Mouse (Mus musculus) heart, embryonic 14.5 days (tissue): Measurements from ENCODE around the gene Jak1. TPM values are rescaled to one million over a fixed set of nuclear protein-coding genes. Genes with fewer than 3 reads are reported as not detected.
"Not testable (repeated sequence)": the region's sequence is repeated elsewhere in the genome, so short reads cannot be mapped to it uniquely, and the experiment has no call there.

Experiments used
- ATAC-seq: fragments of 200-750 bp; cut with Nextera tagmentation; 2 replicates; pipeline ENCODE4 v1.8.0; 2017; ENCODE audit warnings: low read depth, moderate TSS enrichment; ENCODE audit not compliant: insufficient number of reproducible peaks, insufficient read depth, low FRiP score
- H3K27ac ChIP-seq, 2 experiments: fragments of 200-500 bp in 1 of 2; fragments of 300-500 bp in 1 of 2; sonication (generic) in 1 of 2; replicated peaks in 1 of 2; 2 replicates each; pipeline ENCODE4 v1.5.1; 2012 to 2014; ENCODE audit warnings: low read depth in 2 of 2, low read length in 2 of 2, control low read depth in 1 of 2, mild to moderate bottlenecking in 1 of 2, mixed read lengths in 1 of 2; ENCODE audit not compliant: control insufficient read depth in 1 of 2, insufficient read depth in 1 of 2
- H3K27me3 ChIP-seq: fragments of 300-500 bp; sonication (generic); 2 replicates; pipeline ENCODE4 v1.6.1; 2014; ENCODE audit warnings: mild to moderate bottlenecking, low read length, control low read depth; ENCODE audit not compliant: control insufficient read depth, insufficient read depth
- H3K36me3 ChIP-seq: fragments of 300-500 bp; sonication (generic); 2 replicates; pipeline ENCODE4 v1.6.1; 2014; ENCODE audit warnings: mild to moderate bottlenecking, control low read depth, low read length, mixed read lengths; ENCODE audit not compliant: control insufficient read depth, insufficient read depth
- H3K4me1 ChIP-seq, 2 experiments: fragments of 200-500 bp in 1 of 2; fragments of 300-500 bp in 1 of 2; sonication (generic) in 1 of 2; 2 replicates each; pipeline ENCODE4 v1.6.1; 2012 to 2014; ENCODE audit warnings: low read length in 2 of 2, control low read depth in 1 of 2, mixed read lengths in 1 of 2; ENCODE audit not compliant: control insufficient read depth in 2 of 2, insufficient read depth in 2 of 2
- H3K4me2 ChIP-seq: fragments of 300-500 bp; sonication (generic); 2 replicates; pipeline ENCODE4 v1.6.1; 2014; ENCODE audit warnings: mild to moderate bottlenecking, low read length
- H3K4me3 ChIP-seq, 2 experiments: fragments of 200-500 bp in 1 of 2; fragments of 300-500 bp in 1 of 2; sonication (generic) in 1 of 2; 2 replicates each; pipeline ENCODE4 v1.5.1; 2012 to 2014; ENCODE audit warnings: low read length in 2 of 2, mild to moderate bottlenecking in 2 of 2, control low read depth in 1 of 2, low read depth in 1 of 2, moderate library complexity in 1 of 2; ENCODE audit not compliant: control insufficient read depth in 1 of 2, insufficient read depth in 1 of 2
- H3K9ac ChIP-seq: fragments of 300-500 bp; sonication (generic); 2 replicates; pipeline ENCODE4 v1.6.1; 2014; ENCODE audit warnings: mild to moderate bottlenecking, low read length
- H3K9me3 ChIP-seq: fragments of 300-500 bp; sonication (generic); 2 replicates; pipeline ENCODE4 v1.6.1; 2016; ENCODE audit warnings: low read length, control low read depth; ENCODE audit not compliant: control insufficient read depth
- WGBS: fragments of 180-500 bp; shearing (Covaris S2); extraction: QIAGEN DNeasy Blood & Tissue Kit; methylation state at CpG from one replicate; pipeline ENCODE4 v1.1.7; 2014; 5-methylcytosine and 5-hydroxymethylcytosine counted together
- polyA plus RNA-seq: library from polyadenylated mRNA; unstranded; fragments of >200 nt; fragmentation: Nextera tagmentation; extraction: Ambion mirVana; gene quantifications from 2 replicates; pipeline ENCODE4 v1.2.1, GENCODE M21; 2014

Jak1 gene
- polyA plus RNA-seq, 1 experiment from 2014 or later, result 67.1 TPM

DNA sequence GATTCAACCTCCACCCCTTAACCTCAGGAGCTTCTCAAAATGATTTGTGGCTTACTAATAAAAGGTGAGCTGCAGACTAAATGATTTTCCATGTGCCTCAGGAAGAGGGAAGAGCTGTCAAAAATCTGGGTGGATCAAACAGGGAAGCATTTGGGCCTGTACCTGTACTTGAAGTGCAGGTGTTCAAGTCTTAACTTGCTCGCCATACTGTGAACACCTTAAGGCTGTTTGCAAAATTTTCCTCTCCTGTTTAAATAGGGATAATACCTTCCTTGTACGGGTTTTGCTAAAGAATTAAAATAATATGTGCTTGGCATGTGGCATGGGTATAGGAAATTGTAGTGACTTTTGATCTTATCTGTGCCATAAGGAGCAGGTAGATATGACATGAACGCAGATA, 5.7 kb upstream of the Jak1 start:
- 77% methylated on average over 3 of the region's 3 CpGs for WGBS
- no peak overlapping the region for H3K4me2 ChIP-seq
- no peak overlapping the region for H3K9ac ChIP-seq
- no peaks in the 10 kb centered on the region for H3K36me3 ChIP-seq
- H3K4me3 ChIP-seq, result no peak overlapping the region
- no peaks in the 10 kb centered on the region for H3K4me1 ChIP-seq
- no peak overlapping the region for H3K27ac ChIP-seq
- ATAC-seq, result no peak
- H3K9me3 ChIP-seq, result no peaks in the 10 kb centered on the region
- H3K27me3 ChIP-seq, result no peaks in the 10 kb centered on the region

GRCm38 (mm10) chr4:101268506-101268905, 3.4 kb upstream of the Jak1 start:
- 63% methylated on average over 1 of the region's 1 CpGs for whole genome bisulfite sequencing
- H3K9me3 ChIP-seq, H3K4me2 ChIP-seq: not testable (repeated sequence)

GRCm38 (mm10) chr4:101265523-101265922, 441 bp upstream of the Jak1 start:
- H3K4me2 ChIP-seq, result peak overlapping the region; percentile 90
- H3K27ac ChIP-seq, result peak overlapping the region; percentile 57 to 93; a peak in 3 of 4 replicates
- H3K27me3 ChIP-seq, result no peaks in the 10 kb centered on the region
- no peak overlapping the region for H3K9ac ChIP-seq
- peaks cover 0 to 13% of the 10 kb centered on the region in 2 experiments; a peak in 3 of 4 replicates for H3K4me1 ChIP-seq
- H3K9me3 ChIP-seq, result no peaks in the 10 kb centered on the region
- WGBS, result 22% methylated on average over 6 of the region's 7 CpGs
- H3K4me3 ChIP-seq, result peak overlapping the region; percentile 93 to 100
- H3K36me3 ChIP-seq, result no peaks in the 10 kb centered on the region
- ATAC-seq, result no peak

More at GRCm38 (mm10) chr4:101268506-101268905, 3.4 kb upstream of the Jak1 start:
- ATAC-seq, H3K36me3 ChIP-seq, H3K9ac ChIP-seq, H3K4me1 ChIP-seq, H3K27ac ChIP-seq, H3K4me3 ChIP-seq, H3K27me3 ChIP-seq: not testable (repeated sequence)

DNA sequence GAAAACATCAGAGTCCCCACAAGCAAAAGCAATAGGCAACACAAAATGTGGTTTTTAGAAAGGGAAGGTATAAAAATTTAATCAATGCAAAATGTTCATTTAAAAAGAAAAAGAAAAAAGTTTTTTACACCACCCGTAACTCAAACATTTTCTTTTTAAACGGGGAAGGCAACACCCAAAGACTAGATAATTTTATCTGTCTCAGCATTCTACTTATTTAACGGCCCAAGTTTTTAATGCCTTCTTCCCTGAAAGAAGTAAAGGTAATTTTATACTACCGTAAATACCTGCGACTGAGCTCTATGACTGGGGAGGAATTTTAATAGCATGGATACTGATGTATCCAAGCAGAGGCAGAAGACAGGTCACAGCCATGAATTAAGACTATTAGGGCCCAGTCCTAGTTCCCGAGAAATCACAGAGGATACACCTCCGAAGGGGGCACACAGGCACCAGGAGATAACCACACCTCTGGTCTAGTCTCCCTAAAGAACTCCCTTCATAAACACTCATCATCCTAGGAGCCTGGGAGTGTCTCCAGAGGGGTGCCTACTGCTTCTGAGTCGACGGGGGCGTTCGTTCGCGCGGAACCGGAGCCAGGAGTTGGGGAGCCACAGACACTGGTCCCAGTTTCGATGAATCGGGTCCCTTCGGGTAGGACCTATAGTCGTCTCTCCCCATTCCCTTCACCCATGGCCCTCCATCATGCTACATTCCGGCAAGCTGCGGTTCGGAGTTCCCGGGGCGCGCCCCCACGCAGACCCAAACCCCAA, 928 bp downstream of the Jak1 start:
- H3K9me3 ChIP-seq, result no peaks in the 10 kb centered on the region
- 7% methylated on average over 26 of the region's 26 CpGs for WGBS
- peak overlapping the region; percentile 93 to 100 for H3K4me3 ChIP-seq
- H3K9ac ChIP-seq, result peak overlapping the region; percentile 98
- H3K36me3 ChIP-seq, result no peaks in the 10 kb centered on the region
- H3K4me1 ChIP-seq, result peaks cover 0 to 14% of the 10 kb centered on the region in 2 experiments; a peak in 3 of 4 replicates
- peak overlapping the region; percentile 90 for H3K4me2 ChIP-seq
- peak overlapping the region; percentile 87 to 93 for H3K27ac ChIP-seq
- H3K27me3 ChIP-seq, result no peaks in the 10 kb centered on the region
- peak; percentile 4; the same call in 1 of the 2 replicates for ATAC-seq

- Histone ChIP-seq H3K27me3 (no peaks in the 10 kb centered on the region), H3K4me1 (peaks cover 4 to 19% of the 10 kb centered on the region in 2 experiments; a peak in 3 of 4 replicates), H3K9me3 (no peaks in the 10 kb centered on the region), H3K9ac (no peak overlapping the region), H3K4me3 (no peak overlapping the region), H3K36me3 (no peaks in the 10 kb centered on the region), H3K4me2 (no peak overlapping the region), H3K27ac (no peak overlapping the region)
- 85% methylated on average over 5 of the region's 5 CpGs for WGBS
- ATAC-seq, result no peak
These were observed 3.5 kb downstream of the Jak1 start for GRCm38 (mm10) chr4:101261596-101261995.

GRCm38 (mm10) chr4:101260744-101261291, 4.3 kb downstream of the Jak1 start:
- no peak overlapping the region for H3K27ac ChIP-seq
- peaks cover 4 to 19% of the 10 kb centered on the region in 2 experiments; a peak in 3 of 4 replicates for H3K4me1 ChIP-seq
- H3K4me2 ChIP-seq, result no peak overlapping the region; the same call in 1 of the 2 replicates
- H3K36me3 ChIP-seq, result no peaks in the 10 kb centered on the region
- no peaks in the 10 kb centered on the region for H3K9me3 ChIP-seq
- H3K4me3 ChIP-seq, result no peak overlapping the region
- 75% methylated on average over 8 of the region's 8 CpGs for WGBS
- ATAC-seq, result no peak
- no peak overlapping the region for H3K9ac ChIP-seq
- H3K27me3 ChIP-seq, result no peaks in the 10 kb centered on the region

GRCm38 (mm10) chr4:101256526-101257210, 8.4 kb downstream of the Jak1 start:
- WGBS, result 64% methylated on average over 3 of the region's 3 CpGs
- no peaks in the 10 kb centered on the region for H3K9me3 ChIP-seq
- H3K27me3 ChIP-seq, result no peaks in the 10 kb centered on the region
- no peaks in the 10 kb centered on the region for H3K36me3 ChIP-seq
- no peak overlapping the region for H3K4me3 ChIP-seq
- H3K9ac ChIP-seq, result no peak overlapping the region
- no peak overlapping the region for H3K4me2 ChIP-seq
- ATAC-seq, result no peak
- H3K4me1 ChIP-seq, result peaks cover 13 to 39% of the 10 kb centered on the region in 2 experiments
- 0 out of 4 replicates have a peak overlapping the region, but pooled peaks of 1 of the 2 experiments have one; percentile 28 for H3K27ac ChIP-seq
